Mouse (Mus musculus): ENCODE measurements around the gene Nell2.
"Not testable (repeated sequence)": the region's sequence is repeated elsewhere in the genome, so short reads cannot be mapped to it uniquely, and the experiment has no call there.

Gene Nell2

DNA sequence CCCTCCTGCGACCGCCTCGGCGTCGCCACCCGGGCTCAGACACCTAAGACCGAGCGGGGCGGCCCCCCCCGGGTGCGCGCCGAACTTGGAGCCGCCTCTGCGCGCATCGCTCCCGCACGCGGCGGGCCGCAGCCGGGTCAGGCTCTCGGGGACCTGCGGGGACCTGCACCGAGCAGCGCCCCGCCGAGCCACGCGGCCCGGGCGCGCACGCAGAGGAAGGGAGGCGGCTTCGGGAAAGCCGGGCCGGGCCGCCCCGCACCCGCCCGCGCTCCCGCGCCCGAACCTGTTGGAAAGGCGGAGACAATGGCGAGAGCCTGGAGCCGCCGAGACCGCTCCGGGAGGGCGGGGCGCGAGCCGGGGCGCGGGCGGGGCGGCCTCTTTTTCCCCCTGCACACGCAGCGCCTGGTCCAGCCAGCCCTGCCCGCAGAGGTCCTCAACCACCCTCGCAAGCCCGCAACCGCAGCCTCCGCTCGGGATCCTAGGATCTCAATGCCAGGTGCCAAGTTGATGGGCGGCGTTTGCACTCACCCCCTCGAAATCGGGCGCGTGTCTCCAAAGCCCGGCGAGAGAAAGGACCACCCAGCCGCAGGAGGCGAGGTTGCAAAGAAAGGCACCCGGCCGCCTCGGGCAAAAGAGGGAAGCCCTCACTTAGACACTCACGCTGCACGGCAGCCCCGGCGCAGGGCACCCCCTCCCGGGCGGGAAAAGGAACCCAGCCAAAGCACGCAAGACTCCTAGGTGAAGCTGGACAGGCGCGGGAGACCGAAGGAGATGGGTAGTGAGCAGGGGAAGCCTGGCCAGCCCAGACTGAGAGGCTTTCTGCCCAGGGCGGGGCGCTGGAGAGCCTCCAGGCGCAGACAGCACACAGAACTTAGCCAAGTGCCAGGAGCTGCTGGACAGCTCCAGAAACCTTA is at the start of gene Nell2:
Nell2 (minus strand) TSS at position 612 of the 914 bp plus-strand sequence.
- peak; percentile 30 for DNase-seq

DNA sequence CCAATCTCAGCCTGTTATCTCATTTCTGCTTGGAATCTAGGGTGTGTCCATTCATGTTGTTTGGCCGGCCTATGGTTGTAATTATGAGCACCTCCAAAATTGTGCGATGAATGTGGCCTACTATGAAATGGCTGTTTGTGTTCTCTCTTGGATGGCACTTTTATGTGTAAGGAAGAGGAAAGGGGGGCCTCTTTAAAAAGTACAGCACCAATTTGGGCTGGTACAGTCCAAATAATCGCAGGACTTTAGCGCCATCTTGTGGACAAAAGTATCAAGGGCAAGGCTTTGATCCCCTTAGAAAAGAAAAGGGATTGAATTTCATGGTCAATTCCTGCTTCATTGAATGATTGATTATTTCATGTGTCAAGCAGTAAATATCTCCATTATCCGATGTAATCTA is 46.3 kb upstream of the Nell2 start:
- DNase-seq, result peak; percentile 44

DNA sequence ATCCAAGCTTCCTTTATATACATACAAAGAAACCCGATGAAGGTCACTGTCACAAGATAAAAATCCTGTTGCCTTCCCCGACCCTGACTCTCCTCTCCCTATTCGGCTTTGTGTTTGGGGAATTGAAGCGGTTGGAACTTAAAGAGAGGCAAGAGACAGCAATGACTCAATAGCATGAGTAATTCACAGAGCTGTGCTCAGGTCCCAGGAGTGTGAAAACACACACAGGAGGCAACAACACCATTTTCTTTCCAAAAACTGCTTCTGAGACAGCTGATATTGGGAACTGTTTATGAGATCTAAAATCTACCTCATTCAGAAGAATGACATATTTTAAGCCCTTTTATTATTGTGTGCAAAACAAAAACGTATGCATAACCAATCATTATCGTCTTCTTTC is 41.2 kb upstream of the Nell2 start:
- no peak for DNase-seq

DNA sequence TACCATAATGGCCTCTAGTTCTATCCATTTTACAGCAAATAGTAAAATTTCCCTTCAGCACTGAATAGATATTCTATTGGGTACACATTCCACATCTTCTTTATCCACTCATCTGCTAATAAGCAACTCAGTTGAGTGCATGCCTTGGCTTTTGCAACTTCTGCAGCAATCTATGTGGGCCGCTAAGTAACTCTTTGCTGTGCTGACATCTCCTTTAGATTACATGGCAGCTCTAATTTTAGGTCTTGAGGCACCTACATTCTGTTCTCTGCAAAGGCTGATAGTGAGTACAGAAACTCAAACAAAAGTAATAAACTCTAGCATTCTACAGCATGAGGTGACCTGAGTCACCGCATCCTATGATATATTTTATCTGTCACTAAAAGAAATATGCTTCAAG is 36.8 kb upstream of the Nell2 start:
- DNase-seq, result no peak

DNA sequence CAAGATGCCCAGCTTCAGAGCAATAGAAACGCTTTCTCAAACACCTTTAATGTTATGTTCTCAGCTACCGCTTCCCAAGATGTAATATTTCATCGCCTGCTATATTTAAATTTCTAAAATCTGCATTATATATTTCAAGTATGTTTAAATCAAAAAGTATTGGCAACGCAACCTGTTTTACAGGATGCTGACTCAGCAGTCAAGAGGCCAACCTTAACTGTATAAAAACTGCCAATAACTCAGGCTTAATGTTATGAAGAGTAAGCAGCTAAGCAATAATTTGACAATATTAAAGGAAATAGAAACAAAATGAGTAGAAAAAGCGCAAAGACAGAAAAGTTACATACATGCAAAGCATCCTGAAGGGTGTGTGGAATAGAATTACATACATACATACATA is 32.9 kb upstream of the Nell2 start:
- no peak for DNase-seq

DNA sequence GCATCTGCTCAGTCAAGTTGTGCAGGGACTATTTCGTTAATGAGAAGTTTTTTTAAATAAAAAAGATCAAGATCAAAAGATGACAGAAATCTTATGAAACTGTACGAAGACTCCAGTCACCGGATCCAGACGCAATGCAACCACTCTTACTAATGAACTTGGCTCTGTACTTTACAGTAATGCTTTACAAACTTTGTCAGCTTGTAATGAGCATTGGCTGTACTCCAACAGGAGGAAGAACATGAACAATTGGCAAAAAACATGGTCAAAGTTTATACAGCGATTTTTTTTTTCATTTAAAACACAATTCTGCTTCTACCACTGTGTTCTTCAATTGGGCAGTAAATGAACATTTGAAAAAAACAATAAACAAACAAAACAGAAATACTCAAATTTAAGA is 21.7 kb upstream of the Nell2 start:
- no peak for DNase-seq

DNA sequence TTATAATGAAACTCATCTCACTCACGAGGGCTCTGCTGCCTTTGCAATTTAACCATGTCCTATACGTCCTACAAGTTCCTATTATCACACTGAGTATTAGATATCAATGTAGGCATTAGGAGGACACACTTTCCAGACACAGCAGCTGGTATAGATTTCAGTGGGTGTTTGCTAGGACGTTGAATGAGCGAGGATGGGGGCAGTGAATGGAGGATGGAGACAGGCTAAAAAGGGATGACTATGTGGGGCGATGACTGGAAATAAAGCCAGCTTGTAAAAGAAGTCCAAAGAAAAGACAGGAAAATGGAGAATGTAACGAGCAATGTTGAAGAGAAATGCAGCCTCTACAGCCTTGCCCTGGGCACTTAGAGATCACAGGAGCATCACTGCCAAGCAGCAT is 14.3 kb upstream of the Nell2 start:
- DNase-seq, result no peak

DNA sequence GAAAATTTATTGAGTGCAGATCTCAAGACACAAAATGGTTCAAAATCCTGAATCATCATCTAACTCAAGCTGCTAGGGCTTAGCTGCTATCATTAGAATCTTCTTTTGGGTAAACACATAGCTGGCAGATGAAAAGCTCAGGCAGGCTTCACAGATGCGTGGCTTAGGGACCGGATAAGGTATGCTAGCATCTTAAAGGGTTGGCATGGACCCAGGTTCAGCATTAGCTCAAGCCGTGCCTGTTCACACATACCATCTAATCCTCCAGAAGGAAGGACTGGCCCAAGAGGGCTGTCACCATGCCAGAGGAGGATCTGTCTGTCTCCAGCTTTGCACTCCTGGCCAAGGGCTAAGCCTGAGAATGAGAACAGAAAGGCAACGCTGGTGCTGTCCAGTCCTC is 8.4 kb upstream of the Nell2 start:
- no peak for DNase-seq

DNA sequence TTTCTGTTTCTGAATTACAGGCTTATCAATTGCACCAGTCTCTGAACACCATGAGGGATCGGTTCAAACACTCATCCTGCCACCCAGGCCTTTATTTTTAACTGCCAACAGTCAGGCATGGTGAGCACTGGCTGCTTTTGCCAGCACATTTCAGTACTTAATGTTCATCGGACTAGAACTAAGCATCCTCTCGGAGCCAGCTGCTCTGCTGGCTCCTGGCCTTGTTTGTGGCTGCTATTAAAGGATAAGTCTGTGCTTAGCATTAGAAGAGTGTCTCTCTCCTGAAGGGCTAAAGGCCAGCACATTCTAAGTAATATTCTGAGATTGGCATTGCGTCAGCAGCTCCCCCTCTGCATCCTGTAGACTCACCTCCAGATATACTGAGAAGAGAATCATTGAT is 7.9 kb upstream of the Nell2 start:
- DNase-seq, result no peak

DNA sequence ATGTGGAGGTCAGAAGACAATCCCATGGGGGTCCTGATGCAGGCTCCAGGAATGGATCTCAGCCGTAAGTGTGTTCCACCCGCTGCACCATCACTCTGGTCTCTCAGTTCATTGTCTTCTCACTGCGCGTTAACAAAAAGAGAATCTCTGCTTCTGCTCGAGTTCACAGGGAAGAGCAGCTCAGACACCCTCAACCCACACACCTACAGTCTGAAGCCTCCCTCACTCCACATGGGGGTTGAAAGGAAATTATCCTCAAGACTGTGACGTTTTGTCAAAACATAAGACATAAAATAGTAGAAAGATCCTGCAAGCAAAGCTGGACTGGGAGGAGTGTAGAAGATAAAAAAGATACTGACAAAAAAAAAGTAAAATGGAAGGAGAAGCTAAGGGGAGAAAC is 6.3 kb upstream of the Nell2 start:
- no peak for DNase-seq

DNA sequence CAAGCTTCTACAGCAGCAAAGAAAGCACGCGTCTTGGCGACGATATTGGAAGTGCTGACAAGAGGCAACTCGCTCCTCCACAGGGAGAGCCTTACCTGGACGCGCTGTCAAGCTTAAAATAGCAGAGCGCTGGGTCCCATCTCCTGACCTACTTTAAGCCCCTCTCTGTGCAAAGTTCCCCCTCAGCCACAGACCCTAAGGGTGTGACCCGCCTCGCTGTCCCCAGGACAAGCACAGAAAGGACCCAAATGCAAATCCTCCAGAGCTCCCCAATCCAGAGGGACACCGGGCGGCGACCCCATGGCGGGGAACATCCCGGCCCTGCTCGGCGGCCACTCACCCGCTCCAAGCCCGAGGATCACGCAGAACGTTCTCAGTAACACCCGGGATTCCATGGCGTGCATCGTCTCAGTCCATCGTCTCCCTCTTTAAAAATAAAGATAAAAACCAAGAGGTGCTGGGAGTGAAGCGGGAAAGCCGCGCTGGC is 855 bp downstream of the Nell2 start:
- DNase-seq, result peak; percentile 6

DNA sequence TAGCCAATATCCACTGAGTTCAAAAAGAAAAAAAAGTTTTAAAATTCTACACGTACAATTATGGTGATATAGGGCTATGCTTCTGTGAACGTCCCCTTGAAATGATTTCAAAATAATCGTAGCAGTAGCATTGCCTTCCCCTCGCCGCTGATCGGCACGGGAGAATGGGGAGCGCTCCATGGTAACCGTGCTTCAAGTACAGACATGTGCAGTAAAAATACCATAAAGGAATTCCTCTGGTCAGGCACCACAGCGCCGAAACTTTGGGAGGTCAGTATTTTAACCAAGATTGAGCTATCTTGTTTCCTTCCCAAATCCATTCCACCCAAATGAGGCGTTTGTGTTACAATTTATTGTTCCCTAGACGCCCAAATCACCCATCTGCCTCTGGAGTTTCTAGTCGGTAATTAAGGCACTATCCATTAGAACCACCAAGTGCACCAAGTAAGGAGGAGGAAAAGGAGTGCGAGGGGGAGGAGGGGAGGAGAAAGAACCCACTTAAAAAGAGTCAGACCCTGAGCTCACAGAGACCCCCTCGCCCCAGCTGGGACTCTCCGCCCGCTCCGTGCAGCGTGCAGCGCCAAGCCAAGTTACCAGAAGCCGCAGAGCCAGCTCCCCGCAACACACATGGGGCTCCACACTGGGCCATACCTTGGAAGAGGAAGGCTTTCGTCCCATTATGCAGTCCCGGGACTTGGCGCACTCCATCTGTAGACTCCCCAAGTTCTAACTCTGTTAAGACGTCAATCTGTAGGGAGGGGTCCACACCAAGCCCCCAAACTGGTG is 1.5 kb downstream of the Nell2 start:
- no peak for DNase-seq

DNA sequence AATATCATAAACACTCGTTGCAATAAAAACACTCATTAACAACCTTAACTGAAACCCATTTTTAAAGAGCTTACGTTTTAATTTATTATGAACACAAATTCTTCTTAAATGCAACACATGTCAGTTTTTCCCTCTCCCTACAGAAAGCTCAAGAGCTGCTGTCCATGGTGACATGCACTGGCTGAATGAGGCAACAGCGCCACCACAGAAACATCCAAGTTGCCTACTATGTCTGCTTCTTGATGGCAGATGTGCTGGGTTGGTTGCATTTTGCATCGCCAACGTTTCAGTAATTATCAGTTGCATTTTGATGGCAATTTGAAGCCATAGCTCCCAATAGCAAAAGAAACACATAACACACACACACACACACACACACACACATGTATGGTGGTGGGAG is 2.4 kb downstream of the Nell2 start:
- peak; percentile 12 for DNase-seq

DNA sequence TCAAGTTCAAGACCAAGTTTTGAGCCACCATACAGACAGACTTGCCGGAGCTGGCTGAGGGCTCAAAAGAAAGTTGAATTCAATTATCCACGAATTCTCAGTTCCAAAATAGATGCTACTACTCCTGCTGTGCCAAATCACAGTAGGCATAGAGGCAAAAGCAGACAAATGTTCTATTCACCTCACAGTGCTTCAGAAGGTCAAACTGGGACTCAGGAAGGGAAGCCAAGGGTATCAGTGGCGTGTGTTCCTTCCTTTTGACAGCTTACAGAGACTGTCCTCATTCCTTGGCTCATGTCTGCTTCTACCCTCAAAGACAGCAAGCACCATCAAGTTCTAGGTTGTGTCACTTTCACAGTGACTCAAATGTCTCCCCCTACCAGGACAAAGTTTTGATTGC is 10.2 kb downstream of the Nell2 start:
- DNase-seq, result no peak

DNA sequence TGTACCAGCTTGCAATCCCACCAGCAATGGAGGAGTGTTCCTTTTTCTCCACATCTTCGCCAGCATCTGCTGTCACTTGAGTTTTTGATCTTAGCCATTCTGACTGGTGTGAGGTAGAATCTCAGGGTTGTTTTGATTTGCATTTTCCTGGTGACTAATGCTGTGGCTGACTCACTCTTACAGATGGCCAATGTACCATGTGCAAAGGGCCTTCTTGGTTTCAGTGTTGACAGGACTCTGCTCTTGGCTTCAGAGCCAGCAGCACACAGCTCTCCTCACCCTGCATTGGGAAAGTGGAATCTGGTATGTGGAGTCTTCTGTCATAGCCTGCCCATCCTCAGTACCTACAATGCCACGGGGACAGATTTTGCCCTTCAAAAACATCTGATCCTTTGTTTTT is 15.1 kb downstream of the Nell2 start:
- DNase-seq, result not testable (repeated sequence)

DNA sequence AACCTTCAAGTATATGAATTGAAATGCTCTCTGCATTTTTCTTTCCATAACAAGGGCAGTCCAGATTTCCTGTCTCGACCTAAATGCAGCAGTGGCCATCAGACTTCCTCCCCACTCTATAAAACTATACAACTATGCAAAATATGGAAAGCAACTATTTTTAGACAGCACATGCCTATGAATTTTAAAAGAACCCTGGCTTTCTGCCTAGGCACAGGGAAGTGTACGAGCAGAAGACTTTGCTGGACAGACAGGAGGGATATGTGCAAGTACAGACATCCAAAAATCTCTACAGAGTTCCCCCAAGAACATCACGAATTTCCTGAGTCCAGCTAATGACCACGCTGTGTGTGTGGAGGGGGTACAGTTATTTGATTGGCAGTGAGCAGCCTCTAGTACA is 32.7 kb downstream of the Nell2 start:
- no peak for DNase-seq

DNA sequence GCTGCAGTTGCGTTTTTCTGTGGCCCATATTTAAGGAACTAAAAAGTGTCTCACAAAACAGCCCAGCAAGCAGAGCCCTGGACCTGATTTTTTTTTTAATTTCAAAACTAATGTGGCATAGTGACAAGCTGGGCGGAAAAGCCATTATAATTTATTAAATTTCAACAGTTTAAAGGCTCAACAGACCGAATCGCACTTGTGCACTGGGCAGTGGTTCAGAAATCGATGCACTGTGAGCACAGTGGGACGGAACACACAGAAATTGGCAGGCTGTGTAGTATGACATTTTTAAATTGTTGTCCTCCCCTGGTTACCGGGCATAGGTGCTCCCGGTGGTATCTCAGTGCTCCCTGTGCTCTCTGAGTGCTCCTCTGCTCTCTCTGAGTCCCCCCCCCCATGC is 33.2 kb downstream of the Nell2 start:
- no peak for DNase-seq

DNA sequence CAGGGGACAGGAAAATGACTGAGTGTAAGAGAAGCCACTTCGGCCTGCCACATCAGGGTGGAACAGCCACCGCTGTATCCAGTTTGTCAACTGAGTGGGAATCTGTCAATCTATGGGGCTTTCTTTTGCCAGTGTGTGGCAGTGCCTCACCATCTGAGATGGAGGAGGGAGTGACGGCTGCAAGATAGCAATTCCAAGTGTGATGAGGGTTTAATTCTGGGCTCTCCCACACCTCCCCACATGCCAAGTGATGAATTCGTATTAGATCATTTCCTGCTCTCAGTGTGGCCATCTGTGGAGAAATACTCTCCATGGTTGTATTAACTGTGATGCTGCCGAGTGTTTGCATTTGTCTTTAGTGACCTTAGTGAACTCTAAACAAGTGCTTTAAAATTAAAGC is 36.2 kb downstream of the Nell2 start:
- no peak for DNase-seq

DNA sequence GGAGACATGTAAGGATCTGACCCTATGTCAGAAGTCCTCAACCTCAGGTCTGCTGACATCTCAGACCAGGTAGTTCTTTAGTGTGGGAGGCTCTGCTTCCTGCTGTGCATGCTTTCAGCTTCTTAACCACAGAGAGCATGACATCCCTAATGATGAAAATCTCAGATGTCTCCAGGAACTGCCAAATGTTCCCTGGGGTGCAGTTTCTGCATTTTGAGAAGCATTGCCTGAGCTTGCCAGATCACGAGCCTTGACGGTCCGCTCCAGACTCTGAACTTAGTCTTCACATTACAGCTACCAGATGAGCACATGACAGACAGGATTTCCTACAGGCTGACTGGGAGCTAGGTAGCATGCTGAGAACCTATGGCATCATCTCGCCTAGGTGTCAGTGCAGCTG is 39.2 kb downstream of the Nell2 start:
- DNase-seq, result no peak

DNA sequence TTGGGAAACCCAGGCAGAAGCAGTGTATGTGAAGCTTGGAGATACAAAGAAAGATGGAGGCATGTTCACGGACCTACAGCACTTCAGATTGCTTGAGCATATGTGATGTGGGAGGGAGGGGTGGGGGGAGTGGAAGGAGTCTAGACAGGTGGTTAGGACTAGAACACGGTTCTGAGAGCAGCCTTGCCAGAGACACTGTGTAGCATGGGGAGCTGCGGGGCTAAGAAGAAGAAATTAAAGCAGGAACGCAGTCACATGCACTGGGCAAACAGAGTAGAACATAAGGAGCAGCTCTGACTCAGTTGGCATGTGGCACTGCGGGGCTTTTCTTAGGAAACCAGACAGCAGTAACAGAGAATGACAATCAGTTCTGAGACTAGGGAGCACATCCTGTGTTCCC is 40.4 kb downstream of the Nell2 start:
- DNase-seq, result no peak

DNA sequence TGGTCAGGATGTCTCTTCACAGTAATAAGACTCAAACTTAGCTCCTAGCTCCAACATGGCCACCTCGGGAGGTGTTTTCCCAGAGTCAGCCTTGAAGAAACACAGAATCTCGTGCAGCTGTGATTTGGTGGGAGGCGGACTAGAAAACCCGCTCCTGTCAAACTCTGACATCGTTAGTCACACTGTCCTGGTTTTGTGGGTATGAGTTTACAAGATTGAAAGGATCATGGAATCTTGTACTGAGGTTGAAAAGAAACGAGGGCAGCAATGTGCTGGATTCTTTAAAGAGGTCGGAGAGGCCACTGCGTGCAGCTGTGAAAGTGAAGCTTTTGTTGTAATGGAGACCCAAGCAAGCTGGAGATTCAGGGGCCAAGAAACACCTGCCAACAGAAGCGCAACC is 46.4 kb downstream of the Nell2 start:
- no peak for DNase-seq

DNA sequence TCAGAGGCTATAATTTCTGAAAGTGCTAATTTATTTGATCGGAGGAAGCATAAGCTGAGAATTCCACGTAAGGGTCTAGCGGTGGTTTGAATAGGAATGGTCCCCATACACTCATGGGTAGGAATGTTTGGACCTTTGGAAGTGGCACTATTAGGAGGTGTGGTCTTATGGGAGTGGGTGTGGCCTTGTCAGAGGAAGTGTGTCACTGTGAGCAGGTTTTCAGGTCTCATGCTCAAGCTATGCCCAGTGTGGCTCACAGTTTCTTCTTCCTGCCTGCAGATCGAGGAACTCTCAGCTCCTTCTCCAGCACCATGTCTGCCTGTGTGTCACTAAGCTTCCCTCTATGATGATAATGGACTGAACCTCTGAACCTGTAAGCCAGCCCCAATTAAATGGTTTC is 46.8 kb downstream of the Nell2 start:
- no peak for DNase-seq

DNA sequence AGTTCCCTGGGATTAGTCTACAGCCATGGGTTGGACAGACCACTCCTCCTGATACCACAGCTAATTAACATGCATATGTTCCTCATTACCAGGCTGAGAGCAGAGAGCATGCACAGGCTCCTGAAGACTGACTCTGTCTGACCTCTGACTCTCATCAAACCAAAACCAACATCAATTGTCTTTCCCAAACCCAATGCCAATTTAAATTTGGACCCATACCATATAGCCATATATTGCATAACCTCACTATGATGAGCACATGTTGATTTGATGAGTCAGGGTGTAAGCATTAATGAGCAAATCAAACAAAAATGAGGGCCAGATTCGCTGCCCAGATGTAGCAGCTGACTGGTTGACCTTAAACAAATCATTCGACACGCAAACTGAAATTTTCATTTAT is 51.9 kb downstream of the Nell2 start:
- no peak for DNase-seq

DNA sequence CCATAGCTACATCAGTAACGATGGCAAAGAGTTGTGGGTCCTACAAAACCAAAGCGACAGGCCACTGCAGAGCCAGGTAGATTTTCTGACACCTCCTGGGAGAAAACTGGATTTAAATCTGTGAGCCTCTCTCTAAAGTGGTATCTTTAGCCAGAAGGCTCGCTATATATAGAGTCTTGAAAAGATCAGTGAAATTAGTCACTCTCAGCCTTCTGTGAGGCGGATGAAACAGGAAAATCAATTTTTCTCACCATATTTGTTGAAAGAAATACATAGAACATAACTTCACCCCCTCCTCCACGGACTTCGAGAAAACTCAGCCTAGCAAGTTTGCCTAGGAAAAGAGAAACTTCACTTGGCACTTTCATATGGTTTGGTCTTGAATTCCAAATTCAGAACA is 54.4 kb downstream of the Nell2 start:
- DNase-seq, result no peak

All from thymus, postnatal 4 days (tissue).